Mouse (Mus musculus) thymus, postnatal 4 days (tissue): ENCODE results near the gene Naif1.

Experiments
- DNase-seq: peaks from one replicate; pipeline ENCODE4 v3.0.0; 2021

Gene Naif1

DNA sequence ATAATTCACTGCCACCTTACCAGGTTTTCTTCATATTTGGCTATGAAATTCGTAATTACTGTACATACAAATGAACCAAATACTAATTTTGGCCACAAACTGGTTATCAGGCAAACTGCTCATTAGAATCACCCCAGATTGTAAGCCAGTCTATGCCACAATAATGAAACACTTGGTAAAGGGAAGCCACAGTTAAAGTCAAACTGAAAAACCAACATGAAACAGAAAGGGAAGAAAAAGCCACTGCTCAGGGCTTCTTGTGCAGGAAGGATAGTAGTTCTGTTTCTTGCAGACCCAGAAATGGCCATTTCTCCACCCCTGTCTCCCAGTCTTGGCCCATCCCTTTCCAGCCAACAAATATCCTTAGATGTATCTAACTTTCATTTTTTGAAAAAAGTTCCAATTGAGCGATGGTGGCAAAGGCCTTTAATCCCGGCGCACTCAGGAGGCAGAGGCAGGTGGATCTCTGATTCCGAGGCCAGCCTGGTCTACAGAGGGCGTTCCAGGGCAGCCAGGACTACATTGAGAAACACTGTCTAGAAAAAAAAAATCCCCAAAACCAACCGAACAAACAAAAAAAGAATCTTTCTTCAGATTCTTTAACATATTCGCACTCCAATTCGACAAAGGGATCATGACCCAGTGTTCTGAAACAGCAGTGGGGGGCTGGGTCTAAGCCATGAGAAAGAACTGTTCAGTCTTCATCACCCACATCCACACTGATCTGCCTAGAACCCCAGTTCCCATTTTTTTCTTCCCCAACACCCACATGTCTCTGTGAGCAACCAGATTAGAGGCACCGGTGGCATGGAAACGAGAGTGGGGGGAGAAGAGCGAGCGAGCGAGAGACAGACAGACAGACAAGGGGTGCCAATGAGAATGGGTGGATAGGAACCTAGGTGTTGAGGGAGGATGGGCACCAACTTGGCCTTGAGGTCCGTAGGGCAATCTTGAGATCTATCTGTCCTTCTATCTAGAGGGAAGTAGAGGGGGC, at the start of gene Naif1:
Gene Naif1, plus strand, starts transcription at position 697 of the 994 bp plus-strand sequence.
- DNase-seq, result peak; percentile 33

- DNase-seq, result peak; percentile 98
Observed at GRCm38 (mm10) chr2:32404663-32405062, 45.6 kb upstream of the Naif1 start.

DNA sequence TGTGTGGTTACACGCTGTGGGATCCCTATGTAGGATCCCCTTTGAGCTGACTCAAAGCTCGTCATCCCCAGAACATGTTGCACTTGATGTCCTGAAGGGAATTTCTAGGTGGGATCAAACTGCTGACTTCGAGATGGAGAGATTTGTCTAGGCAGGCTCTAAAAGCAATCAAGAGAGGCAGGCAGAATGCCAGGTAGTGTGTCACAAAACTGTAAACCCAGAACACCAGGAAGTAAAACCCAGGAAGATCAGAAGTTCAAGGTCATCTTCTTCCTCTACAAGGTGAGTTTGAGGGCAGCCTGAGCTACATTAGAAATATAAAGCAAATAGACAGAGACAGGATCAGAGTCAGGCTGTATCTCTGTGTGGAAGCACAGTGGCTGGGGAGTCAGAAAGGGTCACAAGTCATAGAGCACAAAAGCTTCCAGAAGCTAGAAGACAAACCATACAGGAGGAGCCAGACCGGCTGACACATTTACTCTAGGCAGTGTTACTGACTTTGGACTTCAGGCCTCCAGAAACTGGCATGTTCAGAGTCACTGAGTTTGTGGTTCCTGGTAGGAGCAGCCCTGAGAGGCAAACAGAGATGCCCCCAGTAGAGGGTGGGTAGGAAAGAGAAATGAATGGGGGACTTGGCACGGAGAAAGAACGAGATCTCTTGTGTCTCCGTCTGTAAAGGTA, 43.0 kb upstream of the Naif1 start:
- no peak for DNase-seq

DNA sequence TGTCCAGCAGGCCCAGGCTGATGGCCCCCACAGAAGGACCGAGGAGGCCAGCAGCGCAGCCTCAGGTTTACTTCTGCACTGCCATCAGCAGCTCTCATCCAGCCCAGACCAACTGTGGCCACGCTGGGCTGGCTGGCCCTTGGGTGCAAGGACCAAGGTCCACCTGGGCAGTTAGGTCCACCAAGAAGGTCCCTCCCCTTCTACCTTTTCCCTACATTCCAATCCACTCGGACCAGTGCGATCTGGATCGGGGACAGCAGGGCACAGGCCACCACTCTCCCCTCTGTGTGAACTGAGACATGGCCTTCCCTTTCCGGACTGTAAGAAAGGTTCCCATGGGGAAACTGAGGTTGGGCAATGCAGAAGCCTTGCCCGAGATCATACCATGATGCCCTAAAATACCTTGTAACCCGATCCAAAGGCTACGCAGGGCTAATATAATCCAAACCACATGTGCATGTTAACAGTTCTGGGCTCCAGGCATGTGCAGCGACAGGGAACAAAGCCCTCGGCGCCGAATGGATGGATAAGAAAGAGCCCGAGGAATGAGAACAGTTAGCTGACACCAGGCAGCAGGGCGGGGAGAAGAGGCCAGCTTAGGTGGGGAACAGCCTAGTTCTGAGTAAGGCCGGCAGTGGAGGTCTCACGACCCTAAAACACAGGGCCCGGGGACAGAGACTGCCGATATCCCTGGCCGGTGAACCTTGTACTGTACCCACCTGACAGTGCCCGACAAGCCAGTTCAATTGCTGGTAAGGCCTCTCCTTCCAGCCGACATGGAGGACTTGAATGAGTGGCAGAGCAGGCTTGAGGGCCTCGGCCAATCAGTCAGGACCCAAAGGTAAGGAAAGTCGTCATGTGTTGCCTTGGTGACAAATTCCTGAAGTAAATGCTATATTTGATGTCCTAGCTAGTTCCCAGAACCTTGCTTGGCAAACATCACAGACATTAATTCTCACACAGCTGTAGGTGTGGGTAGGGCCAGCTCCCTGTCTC, 41.5 kb upstream of the Naif1 start:
- no peak for DNase-seq

GRCm38 (mm10) chr2:32411407-32411806, 38.9 kb upstream of the Naif1 start:
- no peak for DNase-seq

- no peak for DNase-seq
Observed at GRCm38 (mm10) chr2:32412742-32413531, 37.3 kb upstream of the Naif1 start.

DNA sequence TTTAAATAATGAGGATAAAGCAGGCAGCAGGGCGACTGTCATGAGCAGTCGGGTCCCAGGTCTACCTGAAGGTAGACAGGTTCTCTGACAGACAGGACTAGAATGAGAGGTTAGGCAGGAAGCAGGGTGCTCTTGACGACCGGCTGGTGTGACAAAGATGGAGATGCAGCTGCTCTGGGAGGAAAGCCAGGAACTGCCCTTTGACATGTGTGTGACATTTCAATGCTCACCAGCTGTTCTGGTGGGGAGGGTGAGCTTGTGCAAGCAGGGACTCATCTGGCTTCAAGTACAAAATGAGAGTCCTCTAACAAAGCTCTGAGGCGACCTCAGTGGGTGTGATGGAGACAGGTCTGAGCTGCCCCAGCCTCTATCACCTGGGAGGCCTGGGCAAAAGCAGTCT, 36.3 kb upstream of the Naif1 start:
- DNase-seq, result no peak

GRCm38 (mm10) chr2:32415801-32416200, 34.5 kb upstream of the Naif1 start:
- no peak for DNase-seq

- no peak for DNase-seq
Observed at GRCm38 (mm10) chr2:32416556-32416955, 33.7 kb upstream of the Naif1 start.

GRCm38 (mm10) chr2:32417486-32417885, 32.8 kb upstream of the Naif1 start:
- no peak for DNase-seq

DNA sequence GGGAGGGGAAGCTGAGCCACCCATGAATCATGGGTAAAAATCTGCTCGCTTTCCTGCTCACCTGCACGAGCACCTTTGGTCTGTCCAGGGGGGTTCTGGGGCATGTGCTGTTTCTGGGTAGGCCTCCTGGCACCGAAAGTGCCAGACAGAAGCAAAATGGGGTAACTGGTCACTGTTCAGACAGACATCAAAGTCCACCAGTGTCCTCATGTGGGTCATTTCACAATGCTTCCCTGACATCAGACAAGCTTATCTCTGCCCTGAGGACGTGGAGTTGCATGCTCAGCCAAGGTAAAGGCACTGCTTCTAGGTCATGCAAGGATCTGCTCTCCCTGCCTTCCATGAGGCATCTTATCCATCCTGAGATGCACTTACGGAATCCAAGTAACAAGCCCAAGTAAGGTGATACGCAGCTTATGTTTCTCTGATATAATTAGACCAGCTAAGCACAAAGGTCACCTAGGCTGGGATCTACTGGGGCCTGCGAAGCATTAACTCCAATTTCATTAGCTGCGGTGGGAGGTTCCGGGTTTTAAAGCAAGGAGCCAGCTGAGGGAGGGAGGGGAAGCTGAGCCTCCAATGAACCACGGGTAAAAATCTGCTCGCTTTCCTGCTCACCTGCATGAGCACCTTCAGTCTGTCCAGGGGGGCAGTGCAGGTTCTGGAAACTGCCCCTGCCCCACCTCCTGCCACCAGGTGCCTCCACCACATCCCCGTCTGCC, 31.7 kb upstream of the Naif1 start:
- no peak for DNase-seq

GRCm38 (mm10) chr2:32419359-32419758, 30.9 kb upstream of the Naif1 start:
- no peak for DNase-seq

GRCm38 (mm10) chr2:32420066-32420608, 30.1 kb upstream of the Naif1 start:
- DNase-seq, result no peak

DNA sequence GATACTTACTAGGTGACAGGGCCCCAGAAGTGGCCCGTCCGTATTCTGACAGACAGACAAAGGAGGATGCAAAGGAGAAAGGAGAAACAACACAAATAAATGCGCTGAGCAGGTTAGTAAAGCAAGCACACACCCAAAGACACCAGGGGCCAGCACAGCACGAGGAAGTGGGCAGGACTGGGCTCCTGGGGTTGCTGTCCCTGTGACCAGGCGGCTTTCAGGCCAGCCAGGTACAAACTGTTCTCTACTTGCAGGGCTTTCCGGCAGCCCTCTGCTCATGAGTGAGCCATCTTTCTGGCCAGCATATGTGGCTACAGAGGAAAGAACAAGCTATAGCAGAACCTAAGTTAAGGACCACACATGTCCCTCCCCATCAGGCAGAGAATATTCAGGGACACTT, 29.6 kb upstream of the Naif1 start:
- no peak for DNase-seq

- no peak for DNase-seq
Observed at GRCm38 (mm10) chr2:32421851-32422251, 28.4 kb upstream of the Naif1 start.

GRCm38 (mm10) chr2:32423481-32424331, 26.6 kb upstream of the Naif1 start:
- no peak for DNase-seq

DNA sequence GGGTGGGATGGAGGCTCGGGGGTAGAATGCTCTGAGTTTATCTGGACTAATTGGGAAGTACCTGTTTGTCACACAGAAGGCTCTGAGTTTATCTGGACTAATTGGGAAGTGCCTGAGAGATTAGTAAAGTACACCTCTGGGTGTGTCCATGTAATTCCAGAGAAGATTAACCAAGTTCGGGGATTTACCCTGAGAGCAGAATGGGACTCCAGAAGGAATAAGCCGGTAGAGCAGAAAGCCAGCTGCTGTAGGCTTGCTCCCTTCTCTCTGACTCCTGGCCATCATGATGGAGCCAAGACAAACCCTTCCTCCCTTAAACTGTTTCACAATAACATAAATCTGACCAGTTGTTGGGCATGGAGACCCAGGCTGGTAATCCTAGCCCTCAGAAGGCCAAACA, 25.5 kb upstream of the Naif1 start:
- no peak for DNase-seq

GRCm38 (mm10) chr2:32425568-32425967, 24.7 kb upstream of the Naif1 start:
- DNase-seq, result no peak

DNA sequence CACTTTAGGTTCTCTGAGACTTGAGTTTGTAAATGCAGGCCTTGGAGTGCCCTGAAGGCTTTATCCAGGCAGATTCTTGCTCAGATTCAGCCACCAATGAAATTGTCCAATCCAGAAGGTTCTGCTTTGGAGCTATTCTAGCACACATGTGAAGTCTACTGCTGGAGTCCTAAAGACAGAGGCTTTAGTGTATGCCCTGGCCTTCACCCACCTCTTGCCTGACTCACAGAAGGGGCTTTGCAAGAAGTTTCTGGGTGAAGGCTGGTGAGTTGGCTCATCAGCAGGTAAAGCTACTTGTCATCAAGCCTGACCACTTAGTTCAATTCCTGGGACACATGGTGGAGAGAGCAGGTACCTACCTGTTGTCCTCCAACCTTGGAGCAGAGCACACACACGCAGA, 24.1 kb upstream of the Naif1 start:
- DNase-seq, result no peak

- DNase-seq, result no peak
Observed at GRCm38 (mm10) chr2:32427720-32428119, 22.5 kb upstream of the Naif1 start.
